Mouse (Mus musculus) heart, postnatal 0 days (tissue): ENCODE data around the gene Ube2d2b. TPM values are rescaled to one million over a fixed set of nuclear protein-coding genes. Genes with fewer than 3 reads are reported as not detected.

Source experiments
- ATAC-seq: fragments of 200-750 bp; cut with Nextera tagmentation; 2 replicates; pipeline ENCODE4 v1.8.0; 2017; ENCODE audit warnings: low read depth, moderate number of reproducible peaks, moderate library complexity; ENCODE audit not compliant: insufficient read depth
- DNase-seq: peaks from one replicate; pipeline ENCODE4 v3.0.0-alpha.2; 2016; ENCODE audit warnings: low spot score
- H3K27ac ChIP-seq: fragments of 300-500 bp; sonication (generic); 2 replicates; pipeline ENCODE4 v1.5.1; 2014; ENCODE audit warnings: low read depth, mild to moderate bottlenecking
- H3K27me3 ChIP-seq: fragments of 300-500 bp; sonication (generic); 2 replicates; pipeline ENCODE4 v1.6.1; 2014; ENCODE audit warnings: low read length, mixed read lengths; ENCODE audit not compliant: control insufficient read depth, insufficient read depth
- H3K36me3 ChIP-seq: fragments of 300-500 bp; sonication (generic); replicated peaks from 2 replicates; pipeline ENCODE4 v1.6.1; 2014; ENCODE audit warnings: low read length, mixed read lengths; ENCODE audit not compliant: control insufficient read depth, insufficient read depth
- H3K4me1 ChIP-seq: fragments of 300-500 bp; sonication (generic); 2 replicates; pipeline ENCODE4 v1.6.1; 2014; ENCODE audit warnings: antibody characterized with exemption; ENCODE audit not compliant: control insufficient read depth, insufficient read depth
- H3K4me2 ChIP-seq: fragments of 300-500 bp; sonication (generic); 2 replicates; pipeline ENCODE4 v1.6.1; 2014; ENCODE audit warnings: low read depth, mild to moderate bottlenecking, low read length, moderate library complexity
- H3K4me3 ChIP-seq: fragments of 300-500 bp; sonication (generic); 2 replicates; pipeline ENCODE4 v1.5.1; 2014; ENCODE audit warnings: low read depth, low read length
- H3K9ac ChIP-seq: fragments of 300-500 bp; sonication (generic); replicated peaks from 2 replicates; pipeline ENCODE4 v1.6.1; 2014; ENCODE audit warnings: low read depth, low read length, mixed read lengths
- H3K9me3 ChIP-seq: fragments of 300-500 bp; sonication (generic); replicated peaks from 2 replicates; pipeline ENCODE4 v1.6.1; 2016; ENCODE audit warnings: low read length; ENCODE audit not compliant: control insufficient read depth
- CTCF ChIP-seq: IDR thresholded peaks from 2 replicates; pipeline ENCODE4 v1.5.1; 2016; ENCODE audit warnings: antibody characterized with exemption, control low read depth, low read depth
- EP300 ChIP-seq: IDR thresholded peaks from 2 replicates; pipeline ENCODE4 v1.6.1; 2016; ENCODE audit warnings: antibody characterized with exemption, low read depth
- whole genome bisulfite sequencing: fragments of 180-500 bp; shearing (Covaris S2); extraction: QIAGEN DNeasy Blood & Tissue Kit; methylation state at CpG from one replicate; pipeline ENCODE4 v1.1.7; 2014; 5-methylcytosine and 5-hydroxymethylcytosine counted together
- polyA plus RNA-seq: library from polyadenylated mRNA; unstranded; fragments of >200 nt; fragmentation: Nextera tagmentation; extraction: Ambion mirVana; gene quantifications from 2 replicates; pipeline ENCODE4 v1.2.1, GENCODE M21; 2015
- total RNA-seq: library from RNA; depleted of rRNA; stranded (reverse); fragments of >200 nt; gene quantifications from 2 replicates; pipeline ENCODE4 v1.2.3, GENCODE M21; 2014; ENCODE audit warnings: low replicate concordance

The Ube2d2b gene
- total and polyA plus RNA-seq, 2 experiments from 2014 or later, result not detected

DNA sequence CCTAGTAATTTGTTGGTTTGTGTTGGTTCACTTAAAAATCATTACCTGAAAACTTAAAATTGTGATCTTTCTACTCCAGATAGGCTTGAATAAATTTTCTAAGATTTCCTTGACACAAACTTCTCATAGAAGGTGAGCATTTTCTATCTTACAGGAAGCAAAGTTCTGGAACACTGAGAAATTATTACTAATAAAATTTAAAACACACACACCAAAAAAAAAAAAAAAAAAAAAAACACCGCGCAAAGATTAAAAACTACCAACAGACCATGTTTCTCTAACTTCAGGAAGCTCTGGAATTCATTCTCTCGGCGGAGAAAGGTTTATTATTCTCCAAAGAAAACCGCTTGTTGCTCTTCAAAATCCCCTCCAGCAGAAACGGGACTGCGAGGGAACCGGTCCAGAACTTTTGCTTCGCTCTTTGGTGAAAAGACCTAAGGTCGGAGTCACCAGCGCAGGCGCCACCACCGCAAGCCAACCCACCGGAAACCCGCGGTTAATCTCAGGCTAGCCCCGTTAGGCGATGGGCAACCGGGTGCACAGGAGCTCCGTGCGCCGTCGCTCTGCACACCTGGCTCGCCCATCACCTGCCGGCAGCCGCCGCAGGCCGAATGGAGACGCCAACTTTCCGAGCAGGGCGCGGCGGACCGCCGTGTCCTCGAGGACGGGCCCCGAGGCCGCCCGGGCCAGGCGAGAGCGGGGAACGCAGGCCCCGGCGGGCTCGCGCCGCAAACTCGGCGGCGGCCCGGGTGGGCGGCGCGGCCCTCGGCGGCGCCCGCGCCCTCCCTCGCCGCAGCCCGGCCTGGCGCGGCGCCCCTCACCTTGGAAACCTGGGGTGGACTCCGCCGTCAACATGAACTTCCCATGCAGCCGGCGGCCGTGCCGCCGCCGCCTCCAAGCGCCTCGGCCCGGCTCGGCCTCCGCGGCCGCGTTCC is 38.3 kb downstream of the Ube2d2b start:
- peak overlapping the region; percentile 69 for H3K4me2 ChIP-seq
- H3K4me3 ChIP-seq, result peak overlapping the region; percentile 82
- TF ChIP-seq EP300, result no peak
- TF ChIP-seq CTCF, result no peak
- no peaks in the 10 kb centered on the region for H3K9me3 ChIP-seq
- H3K27me3 ChIP-seq, result no peaks in the 10 kb centered on the region
- H3K9ac ChIP-seq, result peak overlapping the region; percentile 94
- H3K4me1 ChIP-seq, result peaks cover 25% of the 10 kb centered on the region
- H3K27ac ChIP-seq, result peak overlapping the region; percentile 97
- ATAC-seq, result peak; percentile 62
- under 1% methylated on average over 68 of the region's 82 CpGs for WGBS
- peak; percentile 44 for DNase-seq
- H3K36me3 ChIP-seq, result no peaks in the 10 kb centered on the region

DNA sequence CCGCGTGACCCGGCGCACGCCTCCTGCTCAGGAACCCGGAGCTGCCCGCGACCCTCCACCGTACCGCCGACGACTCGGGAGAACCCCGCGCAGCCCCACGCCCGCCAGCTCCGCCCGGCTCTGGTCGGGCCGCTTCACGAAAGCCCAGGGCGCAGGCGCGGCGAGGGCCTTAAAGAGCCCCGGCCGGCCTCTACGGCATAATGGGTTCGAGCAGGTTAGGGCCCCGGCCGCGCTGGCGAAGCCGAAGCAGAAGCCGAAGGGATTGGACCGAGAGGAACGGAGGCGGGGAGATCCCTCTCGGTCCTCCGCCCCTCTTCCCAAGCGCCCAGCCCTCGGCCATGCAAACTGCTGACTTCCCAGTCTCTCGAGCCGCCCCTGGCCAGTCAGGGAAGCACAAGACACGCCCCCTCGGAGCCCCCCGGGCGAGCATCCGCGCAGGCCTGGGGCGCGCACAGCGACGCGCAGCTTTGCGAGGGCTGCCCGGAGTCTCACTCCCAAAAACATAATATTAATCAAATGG is 39.1 kb downstream of the Ube2d2b start:
- Histone ChIP-seq H3K4me1 (peaks cover 25% of the 10 kb centered on the region), H3K4me2 (peak overlapping the region; percentile 69), H3K27me3 (no peaks in the 10 kb centered on the region), H3K9me3 (no peaks in the 10 kb centered on the region), H3K27ac (peak overlapping the region; percentile 97), H3K4me3 (peak overlapping the region; percentile 82), H3K36me3 (no peaks in the 10 kb centered on the region), H3K9ac (peak overlapping the region; percentile 94)
- DNase-seq (peak; percentile 96), ATAC-seq (peak; percentile 95)
- TF ChIP-seq CTCF (peak; percentile 1; the same call in 1 of the 2 replicates), EP300 (0 out of 2 replicates have a peak, but pooled peaks have one; percentile 27)
- under 1% methylated on average over 52 of the region's 58 CpGs for WGBS

DNA sequence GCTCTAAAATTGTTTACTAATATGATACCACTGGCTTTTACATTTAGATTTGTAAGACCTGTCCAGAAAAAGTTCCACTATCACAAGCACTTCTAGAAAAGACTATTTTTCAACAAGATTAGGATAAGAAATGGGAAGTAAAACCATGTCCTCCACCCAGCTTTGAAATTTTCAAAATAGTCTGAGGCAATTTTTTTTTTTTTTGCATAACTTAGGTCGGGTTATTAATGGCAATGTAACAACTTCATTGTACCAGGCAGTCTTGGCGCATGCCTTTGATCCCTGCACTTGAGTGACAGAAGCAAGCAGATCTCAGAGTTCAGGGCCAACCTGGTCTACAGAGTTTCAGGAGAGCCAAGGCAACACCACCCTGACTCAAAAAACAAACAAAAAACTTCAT is 39.8 kb downstream of the Ube2d2b start:
- Histone ChIP-seq H3K9me3 (no peaks in the 10 kb centered on the region), H3K27me3 (no peaks in the 10 kb centered on the region), H3K27ac (no peak overlapping the region), H3K36me3 (no peaks in the 10 kb centered on the region), H3K4me3 (no peak overlapping the region), H3K9ac (no peak overlapping the region), H3K4me2 (no peak overlapping the region), H3K4me1 (peaks cover 25% of the 10 kb centered on the region)
- 43% methylated on average over 2 of the region's 2 CpGs for WGBS
- no peak for TF ChIP-seq CTCF
- no peak for TF ChIP-seq EP300
- no peak for DNase-seq
- no peak for ATAC-seq

DNA sequence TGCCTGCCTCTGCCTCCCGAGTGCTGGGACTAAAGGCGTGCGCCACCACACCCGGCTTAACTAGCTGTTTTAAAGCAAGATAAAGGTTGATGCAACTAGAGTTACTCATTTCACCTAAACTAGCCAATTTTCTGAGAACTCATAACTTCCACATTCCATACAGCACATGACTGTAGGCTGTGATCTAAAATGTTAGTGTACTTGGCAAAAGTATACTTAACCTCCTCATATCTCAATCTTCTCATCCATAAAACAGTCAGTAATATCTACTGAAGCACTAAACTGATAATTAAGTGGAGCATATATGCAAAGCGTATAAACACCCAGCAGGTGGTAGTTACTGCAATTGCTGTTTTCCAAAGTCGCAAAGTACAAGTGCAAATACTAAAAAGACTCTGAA is 43.4 kb downstream of the Ube2d2b start:
- DNase-seq (no peak), ATAC-seq (no peak)
- H3K27ac ChIP-seq, result peak overlapping the region; percentile 91
- H3K4me2 ChIP-seq, result peak overlapping the region; percentile 48; the same call in 1 of the 2 replicates
- H3K4me1 ChIP-seq, result peaks cover 9% of the 10 kb centered on the region
- no peak overlapping the region for H3K4me3 ChIP-seq
- no peaks in the 10 kb centered on the region for H3K27me3 ChIP-seq
- H3K36me3 ChIP-seq, result no peaks in the 10 kb centered on the region
- no peaks in the 10 kb centered on the region for H3K9me3 ChIP-seq
- TF ChIP-seq CTCF (no peak), EP300 (no peak)
- no peak overlapping the region for H3K9ac ChIP-seq
- WGBS, result 81% methylated on average over 6 of the region's 6 CpGs

DNA sequence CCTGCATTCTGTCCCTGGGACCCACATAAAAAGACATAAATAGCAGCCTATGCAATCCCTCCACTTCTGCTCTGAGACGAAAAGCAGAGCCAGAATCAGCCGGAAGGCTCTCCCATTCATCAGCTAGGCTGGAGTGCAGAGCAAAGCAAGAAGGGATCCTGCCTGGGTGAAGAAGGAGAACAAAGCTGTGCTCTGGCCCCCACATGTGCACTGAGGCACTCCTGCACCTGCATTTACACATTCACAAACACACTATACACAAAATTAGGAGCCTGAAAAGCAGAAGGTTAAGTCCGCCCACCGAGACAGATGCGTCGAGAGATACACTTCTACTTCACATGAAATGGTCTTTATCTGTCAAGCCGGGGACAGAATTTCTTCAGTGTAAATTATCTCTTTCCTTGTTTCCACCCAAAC is 44.0 kb downstream of the Ube2d2b start:
- Histone ChIP-seq H3K9me3 (no peaks in the 10 kb centered on the region), H3K36me3 (no peaks in the 10 kb centered on the region), H3K27me3 (no peaks in the 10 kb centered on the region), H3K4me2 (peak overlapping the region; percentile 48), H3K4me3 (peak overlapping the region; percentile 17; the same call in 1 of the 2 replicates), H3K4me1 (peaks cover 9% of the 10 kb centered on the region), H3K27ac (peak overlapping the region; percentile 91), H3K9ac (peak overlapping the region; percentile 31; the same call in 1 of the 2 replicates)
- DNase-seq (peak; percentile 71), ATAC-seq (peak; percentile 53)
- no peak for TF ChIP-seq CTCF
- 29% methylated on average over 7 of the region's 7 CpGs for WGBS
